Mouse (Mus musculus): ENCODE results near the gene Prdx1. TPM values are rescaled to one million over a fixed set of nuclear protein-coding genes. Genes with fewer than 3 reads are reported as not detected.

Prdx1 gene
- polyA plus RNA-seq, 1 experiment: 395 TPM

- under 1% methylated on average over 33 of the region's 34 CpGs for WGBS
- peak; percentile 98 for DNase-seq (ENCODE audit: low read depth, low spot score)
Measured at GRCm38 (mm10) chr4:116720343-116721097, 35.2 kb downstream of the Prdx1 start, which contains the start of gene Tesk2. Gene Tesk2, plus strand, starts transcription at chr4:116720948.

GRCm38 (mm10) chr4:116721098-116721628 is 35.8 kb downstream of the Prdx1 start:
- 1% methylated on average over 29 of the region's 29 CpGs for WGBS

DNA sequence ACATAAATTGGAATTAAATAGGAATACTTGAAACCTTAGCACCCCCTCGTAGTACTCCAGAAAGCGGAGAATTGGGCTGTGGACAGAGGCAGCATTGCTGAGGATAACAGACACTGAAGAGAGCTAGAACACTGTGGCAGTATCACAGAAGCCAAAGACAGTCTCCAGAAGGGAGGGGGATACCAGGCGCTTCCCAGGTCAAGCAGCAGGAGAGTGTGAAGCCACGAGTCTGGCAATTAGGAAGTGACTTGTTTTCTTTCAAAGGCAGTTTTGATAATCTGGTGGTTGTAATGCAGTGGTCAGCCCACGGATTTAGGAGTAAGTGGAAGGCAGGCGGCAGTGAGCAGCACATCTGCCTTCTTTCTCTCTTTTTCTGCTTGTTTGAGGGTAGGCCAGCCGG is 36.9 kb downstream of the Prdx1 start:
- no peak for DNase-seq (ENCODE audit: low read depth, low spot score)
- WGBS: 79% methylated on average over 7 of the region's 7 CpGs

More at GRCm38 (mm10) chr4:116721098-116721628, 35.8 kb downstream of the Prdx1 start:
- DNase-seq (ENCODE audit: low read depth, low spot score): no peak

DNA sequence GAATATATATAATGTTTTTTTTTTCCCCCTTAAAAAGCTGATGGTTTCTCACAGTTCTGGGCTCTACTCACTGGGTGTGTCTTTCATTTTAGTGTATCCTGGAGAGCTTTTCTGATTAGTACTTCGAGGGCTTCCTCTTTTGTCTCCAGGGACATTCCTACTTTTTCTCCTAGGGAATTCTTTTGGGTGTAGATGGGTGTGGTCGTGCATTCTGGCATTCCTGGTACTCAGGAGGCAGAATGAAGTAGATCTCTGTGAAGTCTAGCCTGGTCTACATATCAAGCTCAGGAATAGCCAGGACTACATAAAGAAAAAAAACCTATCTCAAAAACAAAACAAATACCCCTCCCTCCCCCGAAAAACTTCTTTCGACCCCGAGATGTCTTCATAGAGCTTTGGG is 40.1 kb downstream of the Prdx1 start:
- no peak for DNase-seq (ENCODE audit: low read depth, low spot score)
- WGBS: 67% methylated on average over 5 of the region's 5 CpGs

GRCm38 (mm10) chr4:116727401-116727800 is 42.1 kb downstream of the Prdx1 start:
- 27% methylated on average over 3 of the region's 3 CpGs for WGBS
- DNase-seq (ENCODE audit: low read depth, low spot score): no peak

DNA sequence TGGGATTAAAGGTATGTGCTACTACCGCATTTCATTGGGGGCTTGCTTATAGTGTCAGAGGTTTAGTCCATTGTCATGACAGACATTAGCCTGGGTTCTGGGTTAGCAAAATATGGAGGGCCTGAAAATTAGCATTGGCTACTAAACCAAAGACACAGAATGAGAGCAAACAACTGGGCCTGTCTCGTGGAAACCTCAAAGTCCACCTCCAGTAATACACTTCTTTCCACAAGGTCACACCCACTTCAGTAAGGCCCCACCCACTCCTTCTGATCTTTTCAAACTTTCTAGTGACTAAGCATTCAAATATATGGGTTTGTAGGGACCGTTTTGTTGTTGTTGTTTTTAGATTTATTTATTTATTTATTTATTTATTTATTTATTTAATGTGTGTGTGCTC is 44.2 kb downstream of the Prdx1 start:
- no peak for DNase-seq (ENCODE audit: low read depth, low spot score)
- WGBS: 53% methylated on average over 3 of the region's 3 CpGs

- 73% methylated on average over 9 of the region's 9 CpGs for WGBS
Measured at GRCm38 (mm10) chr4:116731077-116731476, 45.7 kb downstream of the Prdx1 start.

GRCm38 (mm10) chr4:116732355-116732754 is 47.0 kb downstream of the Prdx1 start:
- no peak for DNase-seq (ENCODE audit: low read depth, low spot score)
- 30% methylated on average over 5 of the region's 5 CpGs for WGBS

More at GRCm38 (mm10) chr4:116731077-116731476, 45.7 kb downstream of the Prdx1 start:
- DNase-seq (ENCODE audit: low read depth, low spot score): no peak

- DNase-seq (ENCODE audit: low read depth, low spot score): no peak
- 74% methylated on average over 2 of the region's 2 CpGs for WGBS
Measured at GRCm38 (mm10) chr4:116734996-116735395, 49.7 kb downstream of the Prdx1 start.

DNA sequence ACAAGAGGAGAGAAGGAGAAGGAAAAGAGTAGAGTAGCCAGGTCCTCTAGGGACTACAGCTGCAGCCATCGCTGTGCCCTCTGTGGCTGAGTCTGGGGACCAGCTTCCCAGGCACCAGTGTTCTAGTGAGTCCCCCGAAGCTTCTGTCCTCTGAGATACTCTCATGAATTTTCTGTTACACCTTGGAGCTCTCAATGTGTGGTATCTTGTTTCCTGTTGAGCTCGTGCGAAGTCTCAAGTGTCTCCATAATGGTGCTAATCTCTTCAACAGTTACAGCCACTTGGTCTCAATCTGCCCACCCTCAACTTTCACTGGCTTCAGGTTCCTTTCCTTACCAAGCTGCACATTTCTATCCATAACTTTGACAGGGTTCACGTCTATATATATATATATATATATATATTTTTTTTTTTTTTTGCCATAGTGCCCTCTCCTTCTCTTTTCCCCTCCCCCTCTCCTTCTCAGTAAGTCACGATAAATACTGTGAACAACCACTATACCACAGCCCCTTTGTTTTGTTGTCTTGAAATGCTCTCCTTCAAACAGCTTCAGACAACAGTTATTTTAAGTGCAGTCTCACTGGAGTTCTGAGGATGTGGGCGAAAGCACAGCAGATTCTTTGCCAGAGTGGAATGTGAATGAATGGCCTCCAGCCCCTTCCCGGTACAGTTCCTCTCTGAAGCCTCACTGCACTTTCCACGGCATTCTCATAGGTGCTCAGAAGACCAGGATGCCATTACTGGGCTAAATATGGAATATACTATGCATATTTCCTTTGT is 53.8 kb downstream of the Prdx1 start:
- 87% methylated on average over 9 of the region's 9 CpGs for WGBS
- no peak for DNase-seq (ENCODE audit: low read depth, low spot score)

GRCm38 (mm10) chr4:116749750-116750149 is 64.4 kb downstream of the Prdx1 start:
- WGBS: 22% methylated on average over 2 of the region's 2 CpGs
- peak; percentile 72 for DNase-seq (ENCODE audit: low read depth, low spot score)

Other genes starting within 250 kb of the Prdx1 start
- 65.4 and 117 TPM in 2 replicates for gene Mast2, start 221.4 kb upstream of the Prdx1 start, polyA plus RNA-seq (2012; rRNA removed)
- gene Ipp, start 178.0 kb upstream of the Prdx1 start, polyA plus RNA-seq (2012; rRNA removed): 2.0 and 3.0 TPM in 2 replicates
- gene Tmem69, start 129.6 kb upstream of the Prdx1 start, polyA plus RNA-seq (2012; rRNA removed): 5.4 and 5.6 TPM in 2 replicates
- gene Gpbp1l1, start 127.9 kb upstream of the Prdx1 start, polyA plus RNA-seq (2012; rRNA removed): 69.3 and 74.4 TPM in 2 replicates
- 6.1 and 8.2 TPM in 2 replicates for gene Ccdc17, start 88.9 kb upstream of the Prdx1 start, polyA plus RNA-seq (2012; rRNA removed)
- 5.4 and 6.0 TPM in 2 replicates for gene Nasp, start 57.6 kb upstream of the Prdx1 start, polyA plus RNA-seq (2012; rRNA removed)
- gene Akr1a1, start 33.9 kb upstream of the Prdx1 start, polyA plus RNA-seq (2012; rRNA removed): 937 and 1,000 TPM in 2 replicates
- gene Mmachc, start 22.9 kb downstream of the Prdx1 start, polyA plus RNA-seq (2012; rRNA removed): 9.1 and 9.3 TPM in 2 replicates
- 19.4 and 23.9 TPM in 2 replicates for gene Ccdc163, start 23.0 kb downstream of the Prdx1 start, polyA plus RNA-seq (2012; rRNA removed)
- gene Tesk2, start 35.4 kb downstream of the Prdx1 start, polyA plus RNA-seq (2012; rRNA removed): 14.6 and 21.5 TPM in 2 replicates
- gene Toe1, start 122.1 kb downstream of the Prdx1 start, polyA plus RNA-seq (2012; rRNA removed): 22.0 and 24.9 TPM in 2 replicates
- 4.7 and 5.6 TPM in 2 replicates for gene Mutyh, start 122.2 kb downstream of the Prdx1 start, polyA plus RNA-seq (2012; rRNA removed)
- 8.3 and 8.4 TPM in 2 replicates for gene Hpdl, start 136.2 kb downstream of the Prdx1 start, polyA plus RNA-seq (2012; rRNA removed)
- 6.4 and 10.7 TPM in 2 replicates for gene Zswim5, start 191.8 kb downstream of the Prdx1 start, polyA plus RNA-seq (2012; rRNA removed)

All from large intestine, adult 2 months (tissue).